Mouse (Mus musculus) midbrain, embryonic 16.5 days (tissue): ENCODE results near the gene St7l. TPM values are rescaled to one million over a fixed set of nuclear protein-coding genes. Genes with fewer than 3 reads are reported as not detected.

Source experiments
- ATAC-seq: fragments of 200-750 bp; cut with Nextera tagmentation; 2 replicates; pipeline ENCODE4 v1.8.0; 2017; ENCODE audit warnings: moderate TSS enrichment
- H3K27ac ChIP-seq: fragments of 300-500 bp; sonication (generic); 2 replicates; pipeline ENCODE4 v1.5.1; 2014; ENCODE audit warnings: mild to moderate bottlenecking, low read length, mixed read lengths
- H3K27me3 ChIP-seq: fragments of 300-500 bp; sonication (generic); 2 replicates; pipeline ENCODE4 v1.6.1; 2014; ENCODE audit warnings: low read depth, low read length, mixed read lengths; ENCODE audit not compliant: control insufficient read depth, insufficient read depth
- H3K36me3 ChIP-seq: fragments of 300-500 bp; sonication (generic); 2 replicates; pipeline ENCODE4 v1.6.1; 2014; ENCODE audit warnings: mild to moderate bottlenecking, low read length, moderate library complexity, mixed read lengths; ENCODE audit not compliant: control insufficient read depth, insufficient read depth
- H3K4me1 ChIP-seq: fragments of 300-500 bp; sonication (generic); 2 replicates; pipeline ENCODE4 v1.6.1; 2014; ENCODE audit warnings: mild to moderate bottlenecking, low read length, mixed read lengths; ENCODE audit not compliant: control insufficient read depth, insufficient read depth
- H3K4me2 ChIP-seq: fragments of 300-500 bp; sonication (generic); 2 replicates; pipeline ENCODE4 v1.6.1; 2014; ENCODE audit warnings: mild to moderate bottlenecking, low read length, mixed read lengths
- H3K4me3 ChIP-seq: fragments of 300-500 bp; sonication (generic); 2 replicates; pipeline ENCODE4 v1.5.1; 2014; ENCODE audit warnings: low read depth, mild to moderate bottlenecking, low read length, moderate library complexity, mixed read lengths
- H3K9ac ChIP-seq: fragments of 300-500 bp; sonication (generic); 2 replicates; pipeline ENCODE4 v1.6.1; 2014; ENCODE audit warnings: low read depth, low read length, mixed read lengths
- H3K9me3 ChIP-seq: fragments of 300-500 bp; sonication (generic); replicated peaks from 2 replicates; pipeline ENCODE4 v1.6.1; 2014; ENCODE audit warnings: mild to moderate bottlenecking, low read length, mixed read lengths; ENCODE audit not compliant: control insufficient read depth, poor library complexity, severe bottlenecking
- WGBS: fragments of 180-500 bp; shearing (Covaris S2); extraction: QIAGEN DNeasy Blood & Tissue Kit; methylation state at CpG from one replicate; pipeline ENCODE4 v1.1.7; 2014; 5-methylcytosine and 5-hydroxymethylcytosine counted together
- polyA plus RNA-seq: library from polyadenylated mRNA; unstranded; fragments of >200 nt; fragmentation: Nextera tagmentation; extraction: Ambion mirVana; gene quantifications from 2 replicates; pipeline ENCODE4 v1.2.1, GENCODE M21; 2015

The St7l gene
- polyA plus RNA-seq, 1 experiment from 2014 or later: 37.6 TPM

DNA sequence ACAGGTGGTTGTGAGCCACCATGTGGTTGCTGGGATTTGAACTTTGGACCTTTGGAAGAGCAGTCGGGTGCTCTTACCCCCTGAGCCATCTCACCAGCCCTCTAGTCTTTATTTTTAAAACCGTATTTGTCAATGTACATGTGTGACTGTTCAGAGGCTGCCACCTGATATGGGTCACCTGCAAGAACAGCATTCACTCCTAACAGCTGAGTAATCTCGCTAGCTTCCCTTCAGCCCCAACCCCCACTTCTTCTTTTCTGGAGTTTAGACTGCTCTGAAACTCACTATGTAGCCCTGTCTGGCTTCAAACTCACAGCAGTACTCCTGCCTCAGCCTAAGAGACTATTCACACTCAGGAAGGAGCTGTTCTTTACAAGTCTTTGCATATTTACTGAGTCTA lies 41.4 kb upstream of the St7l start:
- H3K9me3 ChIP-seq: no peaks in the 10 kb centered on the region
- peaks cover 4% of the 10 kb centered on the region; the same call in 1 of the 2 replicates for H3K4me1 ChIP-seq
- no peak overlapping the region for H3K9ac ChIP-seq
- H3K27me3 ChIP-seq: no peaks in the 10 kb centered on the region
- H3K27ac ChIP-seq: no peak overlapping the region
- ATAC-seq: no peak
- peaks cover 10% of the 10 kb centered on the region; the same call in 1 of the 2 replicates for H3K36me3 ChIP-seq
- no peak overlapping the region for H3K4me3 ChIP-seq
- no peak overlapping the region for H3K4me2 ChIP-seq
- WGBS: 88% methylated on average over 3 of the region's 3 CpGs

DNA sequence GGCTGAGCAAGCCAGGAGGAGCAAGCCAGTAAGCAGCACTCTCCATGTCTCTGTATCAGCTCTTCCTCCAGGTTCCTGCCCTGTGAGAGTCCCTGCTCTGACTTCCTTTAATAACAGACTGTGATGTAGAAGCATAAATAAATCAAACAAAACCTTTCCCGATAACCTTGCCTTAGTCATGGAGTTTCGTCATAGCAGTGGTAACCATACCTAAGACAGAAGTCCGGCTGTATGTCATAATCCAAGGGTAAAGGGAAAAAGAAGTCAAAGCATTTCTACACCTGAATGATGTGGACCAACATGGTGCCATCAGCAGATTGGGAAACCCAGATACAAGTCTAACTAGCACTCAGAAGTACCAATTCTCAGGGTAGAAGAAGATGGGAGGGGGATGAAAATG lies 28.0 kb upstream of the St7l start:
- no peak overlapping the region for H3K4me2 ChIP-seq
- no peaks in the 10 kb centered on the region for H3K27me3 ChIP-seq
- 97% methylated on average over 3 of the region's 3 CpGs for WGBS
- no peak for ATAC-seq
- H3K9ac ChIP-seq: no peak overlapping the region
- H3K4me1 ChIP-seq: no peaks in the 10 kb centered on the region
- H3K9me3 ChIP-seq: no peaks in the 10 kb centered on the region
- no peak overlapping the region for H3K27ac ChIP-seq
- peaks cover 22% of the 10 kb centered on the region for H3K36me3 ChIP-seq
- no peak overlapping the region for H3K4me3 ChIP-seq

DNA sequence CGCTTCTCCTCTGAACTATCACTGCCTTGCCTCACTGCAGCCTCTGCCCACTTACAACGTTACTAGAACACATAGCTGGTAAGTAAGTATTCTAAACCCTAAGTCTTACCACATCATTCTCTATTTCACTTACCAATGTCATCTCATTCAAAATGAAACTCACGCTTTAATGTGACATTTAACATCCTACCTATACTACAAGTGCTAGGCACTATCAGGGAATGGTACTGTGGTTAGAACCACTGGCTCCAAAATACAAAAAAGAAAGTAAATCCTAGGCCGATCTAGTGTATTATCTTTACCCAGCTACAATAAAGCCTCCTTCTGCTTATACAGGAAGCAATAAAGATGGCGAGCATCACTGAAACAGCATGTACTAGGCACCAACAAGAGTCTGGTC lies 22.8 kb upstream of the St7l start:
- Histone ChIP-seq H3K4me3 (no peak overlapping the region), H3K4me1 (no peaks in the 10 kb centered on the region), H3K36me3 (peaks cover 22% of the 10 kb centered on the region), H3K9me3 (no peaks in the 10 kb centered on the region), H3K27ac (no peak overlapping the region), H3K4me2 (no peak overlapping the region), H3K27me3 (no peaks in the 10 kb centered on the region), H3K9ac (no peak overlapping the region)
- ATAC-seq: no peak
- WGBS: 99% methylated on average over 5 of the region's 5 CpGs

DNA sequence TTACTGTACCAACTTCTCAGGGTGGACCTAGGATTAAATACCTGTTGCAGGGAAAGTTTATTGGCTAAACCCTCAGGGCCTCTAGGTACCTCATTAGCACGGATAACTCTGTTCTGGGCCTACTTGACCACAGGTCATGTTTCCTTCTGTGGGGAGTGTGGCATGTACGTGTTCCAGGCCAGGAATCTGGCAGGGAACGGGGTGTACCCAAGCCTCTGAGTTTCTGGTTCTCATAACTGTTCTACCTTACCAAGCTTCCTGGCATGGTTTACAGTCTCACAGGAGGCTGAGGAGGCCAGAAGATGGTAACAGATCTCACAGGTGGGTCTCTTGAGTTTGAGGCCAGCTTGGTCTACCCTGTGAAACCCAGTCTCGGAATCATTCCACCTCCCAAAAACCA lies 17.2 kb upstream of the St7l start:
- H3K9me3 ChIP-seq: no peaks in the 10 kb centered on the region
- ATAC-seq: no peak
- H3K27me3 ChIP-seq: no peaks in the 10 kb centered on the region
- peaks cover 10% of the 10 kb centered on the region for H3K36me3 ChIP-seq
- WGBS: 95% methylated on average over 4 of the region's 4 CpGs
- no peak overlapping the region for H3K27ac ChIP-seq
- H3K4me1 ChIP-seq: no peaks in the 10 kb centered on the region
- no peak overlapping the region for H3K4me2 ChIP-seq
- no peak overlapping the region for H3K9ac ChIP-seq
- no peak overlapping the region for H3K4me3 ChIP-seq

DNA sequence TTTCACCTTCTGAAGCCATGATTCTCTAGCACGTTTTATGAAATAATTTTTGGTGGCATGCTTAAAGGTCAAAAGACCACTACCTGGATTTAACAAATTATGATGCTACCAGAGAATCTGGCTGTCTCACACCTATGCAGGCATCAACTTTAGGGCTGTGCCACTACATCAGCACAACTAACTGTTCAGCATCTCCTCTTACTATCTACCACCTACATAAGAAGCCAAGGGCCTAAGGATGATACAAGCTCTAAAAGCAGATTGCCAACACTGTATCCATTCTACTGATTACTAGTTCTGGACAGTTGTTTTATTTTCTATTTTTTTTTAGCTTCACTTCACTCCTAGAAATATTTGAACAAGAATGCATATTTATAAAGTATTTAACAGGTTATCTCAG lies 9.3 kb upstream of the St7l start:
- no peak overlapping the region for H3K4me3 ChIP-seq
- ATAC-seq: no peak
- WGBS: 90% methylated on average over 1 of the region's 1 CpGs

DNA sequence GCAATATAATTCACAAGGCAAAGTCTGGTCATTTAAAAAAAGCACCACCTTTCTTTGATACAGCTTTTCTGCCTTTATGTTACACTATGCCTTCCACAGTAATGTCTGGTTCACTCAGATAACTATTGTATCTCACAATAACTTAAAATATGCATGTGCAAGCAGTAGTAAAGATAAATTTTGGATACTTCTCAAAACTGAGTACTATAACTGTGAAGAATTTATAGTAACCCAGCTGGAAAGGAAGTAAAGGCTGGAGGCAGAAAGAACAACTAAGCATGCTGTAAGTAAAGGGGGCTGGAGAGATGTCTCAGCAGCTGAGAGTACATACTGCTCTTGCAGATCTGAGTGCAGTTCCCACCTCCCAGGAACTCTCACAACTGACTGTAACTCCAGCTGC lies 8.9 kb upstream of the St7l start:
- Histone ChIP-seq H3K9ac (no peak overlapping the region), H3K36me3 (no peaks in the 10 kb centered on the region), H3K4me3 (no peak overlapping the region), H3K27ac (no peak overlapping the region), H3K4me2 (no peak overlapping the region), H3K27me3 (no peaks in the 10 kb centered on the region), H3K9me3 (no peaks in the 10 kb centered on the region), H3K4me1 (no peaks in the 10 kb centered on the region)
- ATAC-seq: no peak

More for the DNA sequence above, 9.3 kb upstream of the St7l start:
- Histone ChIP-seq H3K4me1 (no peaks in the 10 kb centered on the region), H3K27ac (no peak overlapping the region), H3K36me3 (no peaks in the 10 kb centered on the region), H3K9me3 (no peaks in the 10 kb centered on the region), H3K9ac (no peak overlapping the region), H3K4me2 (no peak overlapping the region), H3K27me3 (no peaks in the 10 kb centered on the region)

DNA sequence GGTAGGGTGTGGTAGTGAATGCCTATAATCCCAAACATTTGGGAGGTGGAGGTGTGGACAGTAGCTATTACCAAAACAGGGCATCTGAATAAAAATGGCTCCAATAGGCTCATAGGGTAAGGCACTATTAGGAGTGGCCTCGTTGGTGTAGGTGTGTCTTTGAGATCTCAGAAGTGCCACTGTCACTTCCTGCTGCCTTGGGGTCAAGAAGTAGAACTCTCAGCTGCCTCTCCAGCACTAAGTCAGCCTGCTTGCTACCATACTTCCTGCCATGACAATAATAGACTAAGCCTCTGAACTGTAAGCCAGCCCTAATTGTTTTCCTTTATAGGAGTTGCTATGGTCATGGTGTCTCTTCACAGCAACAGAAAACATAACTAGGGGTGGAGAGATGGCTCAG lies 7.7 kb upstream of the St7l start:
- no peak overlapping the region for H3K4me2 ChIP-seq
- 88% methylated on average over 1 of the region's 1 CpGs for WGBS
- H3K27me3 ChIP-seq: no peaks in the 10 kb centered on the region
- H3K9ac ChIP-seq: no peak overlapping the region
- H3K36me3 ChIP-seq: no peaks in the 10 kb centered on the region
- peaks cover 3% of the 10 kb centered on the region for H3K4me1 ChIP-seq
- no peaks in the 10 kb centered on the region for H3K9me3 ChIP-seq
- H3K4me3 ChIP-seq: no peak overlapping the region
- no peak for ATAC-seq
- no peak overlapping the region for H3K27ac ChIP-seq

DNA sequence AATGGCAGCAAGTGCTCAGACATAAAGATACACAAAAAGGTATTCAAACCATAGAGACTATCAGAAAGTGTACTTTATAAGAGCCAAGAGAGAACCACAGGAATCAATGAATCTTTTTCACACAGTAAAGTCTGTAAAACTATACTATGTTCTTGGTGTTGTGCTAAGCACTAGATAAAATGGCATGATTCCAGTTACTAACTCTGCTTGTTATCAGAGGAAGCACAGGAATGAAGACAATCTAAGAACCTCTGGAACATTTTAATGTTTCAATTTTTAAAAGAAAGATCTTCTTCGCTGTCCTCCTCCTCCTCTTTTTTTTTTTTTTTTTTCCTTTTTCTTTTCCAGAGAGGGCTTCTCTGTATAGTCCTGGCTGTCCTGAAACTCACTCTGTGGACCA lies 5.2 kb upstream of the St7l start:
- Histone ChIP-seq H3K4me3 (no peak overlapping the region), H3K9me3 (no peaks in the 10 kb centered on the region), H3K36me3 (no peaks in the 10 kb centered on the region), H3K4me1 (peaks cover 24% of the 10 kb centered on the region), H3K4me2 (no peak overlapping the region), H3K9ac (no peak overlapping the region), H3K27me3 (no peaks in the 10 kb centered on the region), H3K27ac (no peak overlapping the region)
- ATAC-seq: no peak
- WGBS: 100% methylated on average over 1 of the region's 1 CpGs

DNA sequence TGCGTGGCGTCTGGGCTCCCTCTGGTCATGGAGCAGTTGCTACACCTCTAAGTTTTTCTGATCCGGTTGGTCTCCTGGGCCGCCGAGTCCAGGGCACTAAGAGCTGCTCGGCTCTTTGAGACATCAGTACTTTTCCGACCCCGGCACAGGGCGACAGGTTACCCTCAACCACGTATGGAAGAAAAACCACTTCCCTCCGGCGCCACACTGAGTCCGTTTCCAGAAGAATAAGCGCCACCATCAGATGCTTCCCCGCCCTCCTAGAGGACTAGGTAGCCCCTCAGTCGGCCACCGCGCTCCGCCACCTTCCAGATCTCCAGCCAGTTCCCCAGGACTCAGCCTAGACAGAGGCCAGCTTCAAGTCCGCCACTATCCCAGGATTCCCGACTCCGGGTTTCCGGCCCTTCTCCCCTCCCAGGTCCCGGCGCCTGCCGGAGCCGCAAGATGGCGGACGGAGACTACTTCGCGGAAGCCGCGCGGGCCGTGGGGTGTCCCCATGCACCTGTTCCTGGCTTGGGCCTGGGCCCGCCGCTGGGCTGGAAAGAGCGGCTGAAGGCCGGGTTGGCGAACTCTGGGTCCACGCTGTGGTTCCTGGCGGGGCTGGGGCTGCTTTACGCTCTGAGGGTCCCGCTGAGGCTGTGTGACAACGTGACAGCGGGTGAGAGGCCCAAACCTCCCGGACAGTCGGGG lies 991 bp downstream of the St7l start:
- Histone ChIP-seq H3K27ac (peak overlapping the region; percentile 96), H3K27me3 (no peaks in the 10 kb centered on the region), H3K9me3 (no peaks in the 10 kb centered on the region), H3K4me3 (peak overlapping the region; percentile 96), H3K4me2 (peak overlapping the region; percentile 81), H3K36me3 (peaks cover 6% of the 10 kb centered on the region), H3K9ac (peak overlapping the region; percentile 98), H3K4me1 (peaks cover 34% of the 10 kb centered on the region)
- peak; percentile 96 for ATAC-seq
- under 1% methylated on average over 48 of the region's 48 CpGs for WGBS
